Mouse (Mus musculus) lung, embryonic 14.5 days (tissue): ENCODE measurements around the gene Ubash3a. TPM values are rescaled to one million over a fixed set of nuclear protein-coding genes. Genes with fewer than 3 reads are reported as not detected.

Source experiments
- ATAC-seq: fragments of 200-750 bp; cut with Nextera tagmentation; 2 replicates; pipeline ENCODE4 v1.8.0; 2017; ENCODE audit warnings: mild to moderate bottlenecking, moderate TSS enrichment, moderate library complexity; ENCODE audit not compliant: insufficient read depth
- DNase-seq: peaks from one replicate; pipeline ENCODE4 v3.0.0-alpha.2; 2015
- H3K27ac ChIP-seq: fragments of 300-500 bp; sonication (generic); 2 replicates; pipeline ENCODE4 v1.5.1; 2014; ENCODE audit warnings: low read depth, mild to moderate bottlenecking, moderate library complexity
- H3K27me3 ChIP-seq: fragments of 300-500 bp; sonication (generic); 2 replicates; pipeline ENCODE4 v1.6.1; 2014; ENCODE audit warnings: low read length, control low read depth; ENCODE audit not compliant: insufficient read depth
- H3K36me3 ChIP-seq: fragments of 300-500 bp; sonication (generic); 2 replicates; pipeline ENCODE4 v1.6.1; 2014; ENCODE audit warnings: control low read depth; ENCODE audit not compliant: insufficient read depth
- H3K4me1 ChIP-seq: fragments of 300-500 bp; sonication (generic); 2 replicates; pipeline ENCODE4 v1.6.1; 2014; ENCODE audit warnings: antibody characterized with exemption, control low read depth; ENCODE audit not compliant: insufficient read depth
- H3K4me2 ChIP-seq: fragments of 300-500 bp; sonication (generic); 2 replicates; pipeline ENCODE4 v1.6.1; 2014; ENCODE audit warnings: mild to moderate bottlenecking
- H3K4me3 ChIP-seq: fragments of 300-500 bp; sonication (generic); 2 replicates; pipeline ENCODE4 v1.5.1; 2014; ENCODE audit warnings: low read depth, low read length
- H3K9ac ChIP-seq: fragments of 300-500 bp; sonication (generic); 2 replicates; pipeline ENCODE4 v1.6.1; 2014
- H3K9me3 ChIP-seq: fragments of 300-500 bp; sonication (generic); 2 replicates; pipeline ENCODE4 v1.6.1; 2016; ENCODE audit warnings: low read depth, low read length, control low read depth
- CTCF ChIP-seq: IDR thresholded peaks from 2 replicates; pipeline ENCODE4 v1.5.1; 2016; ENCODE audit warnings: antibody characterized with exemption, low read depth
- WGBS: fragments of 180-500 bp; shearing (Covaris S2); extraction: QIAGEN DNeasy Blood & Tissue Kit; methylation state at CpG from one replicate; pipeline ENCODE4 v1.1.7; 2014; 5-methylcytosine and 5-hydroxymethylcytosine counted together
- polyA plus RNA-seq: library from polyadenylated mRNA; unstranded; fragments of >200 nt; fragmentation: Nextera tagmentation; extraction: Ambion mirVana; gene quantifications from 2 replicates; pipeline ENCODE4 v1.2.1, GENCODE M21; 2014

Ubash3a gene
- polyA plus RNA-seq, 1 experiment from 2014 or later, result 0.26 TPM

GRCm38 (mm10) chr17:31277931-31278330 lies 70.3 kb downstream of the Ubash3a start:
- H3K27ac ChIP-seq, result no peak overlapping the region
- H3K4me2 ChIP-seq, result no peak overlapping the region
- WGBS, result 62% methylated on average over 4 of the region's 4 CpGs
- H3K36me3 ChIP-seq, result no peaks in the 10 kb centered on the region
- H3K9me3 ChIP-seq, result no peaks in the 10 kb centered on the region
- no peak overlapping the region for H3K9ac ChIP-seq
- DNase-seq (no peak), ATAC-seq (peak; percentile 39; the same call in 1 of the 2 replicates)
- no peak for TF ChIP-seq CTCF
- H3K4me3 ChIP-seq, result no peak overlapping the region
- H3K27me3 ChIP-seq, result no peaks in the 10 kb centered on the region
- peaks cover 3% of the 10 kb centered on the region; the same call in 1 of the 2 replicates for H3K4me1 ChIP-seq

GRCm38 (mm10) chr17:31279541-31279940 lies 71.9 kb downstream of the Ubash3a start:
- H3K9ac ChIP-seq, result no peak overlapping the region
- no peak overlapping the region for H3K27ac ChIP-seq
- no peak for TF ChIP-seq CTCF
- no peaks in the 10 kb centered on the region for H3K36me3 ChIP-seq
- ATAC-seq, result no peak
- H3K4me1 ChIP-seq, result peaks cover 3% of the 10 kb centered on the region; the same call in 1 of the 2 replicates
- H3K27me3 ChIP-seq, result no peaks in the 10 kb centered on the region
- no peak overlapping the region for H3K4me3 ChIP-seq
- WGBS, result 59% methylated on average over 9 of the region's 9 CpGs
- H3K9me3 ChIP-seq, result no peaks in the 10 kb centered on the region
- H3K4me2 ChIP-seq, result no peak overlapping the region
- no peak for DNase-seq

- TF ChIP-seq CTCF, result no peak
- no peak overlapping the region for H3K9ac ChIP-seq
- H3K4me3 ChIP-seq, result no peak overlapping the region
- no peak for DNase-seq
- 32% methylated on average over 6 of the region's 6 CpGs for WGBS
- H3K36me3 ChIP-seq, result no peaks in the 10 kb centered on the region
- ATAC-seq, result no peak
- peaks cover 3% of the 10 kb centered on the region; the same call in 1 of the 2 replicates for H3K4me1 ChIP-seq
- H3K4me2 ChIP-seq, result no peak overlapping the region
- H3K27ac ChIP-seq, result no peak overlapping the region
- no peaks in the 10 kb centered on the region for H3K27me3 ChIP-seq
- no peaks in the 10 kb centered on the region for H3K9me3 ChIP-seq
Measured at GRCm38 (mm10) chr17:31280269-31280668, 72.6 kb downstream of the Ubash3a start.

DNA sequence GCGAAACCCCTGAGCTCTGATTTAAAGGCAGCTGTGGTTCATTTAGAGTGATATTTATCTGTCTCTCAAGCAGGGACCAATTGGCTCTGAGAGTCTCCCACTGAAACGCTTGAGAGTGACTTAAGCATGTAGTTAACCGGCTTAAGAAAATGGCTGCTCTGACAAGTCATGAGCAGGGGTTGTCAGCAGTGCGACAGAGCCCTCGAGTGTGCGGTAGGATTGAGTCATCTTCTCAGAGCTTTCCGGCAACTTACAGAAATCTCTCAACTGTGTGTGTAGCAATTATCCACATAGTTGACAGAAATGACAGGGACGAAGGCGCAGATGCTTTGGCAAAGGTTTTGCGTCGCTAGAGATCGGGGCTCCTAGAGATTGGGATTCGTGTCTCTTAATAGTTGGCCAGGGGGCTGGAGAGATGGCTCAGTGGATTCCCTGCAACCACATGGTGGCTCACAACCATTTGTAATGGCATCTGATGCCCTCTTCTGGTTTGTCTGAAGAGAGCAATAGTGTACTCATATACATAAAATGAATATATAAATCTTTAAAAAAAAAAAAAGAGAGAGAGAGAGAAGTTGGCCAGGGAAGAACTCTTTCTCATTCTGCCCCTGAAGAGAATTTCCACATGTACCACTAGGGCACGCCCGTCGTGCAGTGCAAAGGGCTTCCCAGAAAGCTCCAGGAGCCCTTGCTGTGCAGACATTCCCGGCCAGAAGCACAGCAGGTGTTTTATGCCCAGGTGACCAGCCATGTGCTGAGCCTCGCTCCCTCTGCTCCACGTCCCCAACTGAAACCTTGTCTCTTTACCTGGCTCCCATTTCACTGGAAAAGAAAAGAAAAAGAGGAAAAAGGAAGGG lies 74.4 kb downstream of the Ubash3a start:
- WGBS, result 41% methylated on average over 19 of the region's 19 CpGs
- Histone ChIP-seq H3K9me3 (no peaks in the 10 kb centered on the region), H3K36me3 (no peaks in the 10 kb centered on the region), H3K27ac (no peak overlapping the region), H3K4me1 (no peaks in the 10 kb centered on the region), H3K4me2 (no peak overlapping the region), H3K4me3 (no peak overlapping the region), H3K27me3 (no peaks in the 10 kb centered on the region), H3K9ac (no peak overlapping the region)
- ATAC-seq (no peak), DNase-seq (peak; percentile 12)
- TF ChIP-seq CTCF, result peak; percentile 34

DNA sequence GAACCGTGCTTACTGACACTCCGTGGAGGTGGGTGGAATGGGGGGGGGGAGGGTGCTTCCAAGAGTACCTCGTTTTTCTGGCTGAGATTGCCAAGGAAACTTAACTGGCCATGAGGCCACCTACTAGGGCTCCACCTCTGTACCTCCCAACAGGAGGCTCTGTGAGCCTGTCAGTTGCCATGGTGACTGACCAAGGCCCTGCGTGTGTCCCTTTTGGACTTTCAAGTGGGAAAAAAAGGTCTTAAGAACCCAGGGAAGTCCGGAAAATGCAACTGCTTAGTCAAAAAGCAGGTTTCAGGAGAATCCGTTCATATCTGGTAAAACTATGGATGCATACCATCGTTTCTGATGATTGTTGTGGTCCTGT lies 75.0 kb downstream of the Ubash3a start:
- Histone ChIP-seq H3K36me3 (no peaks in the 10 kb centered on the region), H3K4me3 (no peak overlapping the region), H3K4me2 (no peak overlapping the region), H3K27ac (no peak overlapping the region), H3K9me3 (no peaks in the 10 kb centered on the region), H3K9ac (no peak overlapping the region), H3K27me3 (no peaks in the 10 kb centered on the region), H3K4me1 (no peaks in the 10 kb centered on the region)
- TF ChIP-seq CTCF, result no peak
- DNase-seq, result peak; percentile 24
- 25% methylated on average over 7 of the region's 7 CpGs for WGBS
- ATAC-seq, result no peak

DNA sequence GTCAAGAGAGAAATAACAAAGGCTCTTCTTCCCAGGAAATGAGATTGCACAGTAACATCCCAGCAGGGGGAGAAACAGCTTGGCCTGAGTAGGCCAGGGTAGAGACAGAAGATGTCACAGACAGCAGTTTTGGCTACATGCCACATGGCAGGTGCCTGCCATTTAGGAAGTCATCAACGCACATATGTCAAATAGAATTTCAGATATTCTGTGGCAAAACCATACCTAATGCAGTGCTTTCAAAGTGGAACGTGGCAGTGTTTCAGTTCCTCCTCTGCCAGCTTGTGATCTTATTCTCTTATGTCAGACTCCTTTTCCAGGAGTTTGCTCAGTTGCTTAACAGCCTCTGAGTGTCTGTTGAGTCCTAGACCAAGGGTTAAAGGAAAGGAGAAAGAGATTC lies 78.2 kb downstream of the Ubash3a start:
- DNase-seq (no peak), ATAC-seq (no peak)
- Histone ChIP-seq H3K9me3 (no peaks in the 10 kb centered on the region), H3K4me1 (no peaks in the 10 kb centered on the region), H3K36me3 (no peaks in the 10 kb centered on the region), H3K9ac (no peak overlapping the region), H3K27ac (no peak overlapping the region), H3K4me2 (no peak overlapping the region), H3K27me3 (no peaks in the 10 kb centered on the region), H3K4me3 (no peak overlapping the region)
- WGBS, result 79% methylated on average over 2 of the region's 2 CpGs
- TF ChIP-seq CTCF, result no peak

- no peaks in the 10 kb centered on the region for H3K9me3 ChIP-seq
- H3K9ac ChIP-seq, result no peak within 1 kb of the TSS
- no peak within 1 kb of the TSS for H3K27ac ChIP-seq
- H3K4me2 ChIP-seq, result no peak within 1 kb of the TSS
- WGBS, result 95% methylated on average over 1 of the region's 1 CpGs
- no peaks in the 10 kb centered on the region for H3K27me3 ChIP-seq
- DNase-seq (no peak), ATAC-seq (no peak)
- TF ChIP-seq CTCF, result no peak
- no peak within 1 kb of the TSS for H3K4me3 ChIP-seq
- no peaks in the 10 kb centered on the region for H3K36me3 ChIP-seq
- H3K4me1 ChIP-seq, result no peaks in the 10 kb centered on the region
Measured at GRCm38 (mm10) chr17:31286492-31286891, 78.8 kb downstream of the Ubash3a start, which contains the start of gene Slc37a1. Gene Slc37a1, plus strand, starts transcription at chr17:31286792.
